Mouse (Mus musculus) lung, postnatal 4 days (tissue): ENCODE results near the gene Gtf3c2.
A peak's percentile ranks its signal among the peaks of the same experiment; 100 is the strongest.
"Not testable (repeated sequence)": the region's sequence is repeated elsewhere in the genome, so short reads cannot be mapped to it uniquely, and the experiment has no call there.

ENCODE experiments used
- DNase-seq, 2 experiments: peaks; one replicate each; pipeline ENCODE4 v3.0.0; 2021

Gtf3c2 gene

GRCm38 (mm10) chr5:31179766-31180630 lies at the start of gene Gtf3c2, which contains the start of gene Gm29609:
TSS of gene Gtf3c2 (minus strand) at chr5:31180144.
TSS of gene Gm29609 (minus strand) at chr5:31179911.
- peak; percentile 95 to 97 for DNase-seq

- no peak for DNase-seq
These were observed 46.7 kb upstream of the Gtf3c2 start for GRCm38 (mm10) chr5:31226641-31227040.

GRCm38 (mm10) chr5:31222696-31223095 lies 42.8 kb upstream of the Gtf3c2 start:
- no peak for DNase-seq

- DNase-seq = peak; percentile 57 to 67
These were observed 41.5 kb upstream of the Gtf3c2 start for GRCm38 (mm10) chr5:31221304-31221945.

- DNase-seq = peak; percentile 98 to 99
These were observed 40.7 kb upstream of the Gtf3c2 start, which contains the start of gene Ppm1g for GRCm38 (mm10) chr5:31220448-31221303. TSS of gene Ppm1g (minus strand) at chr5:31220687.

- peak in 1 of 2 experiments; percentile 70 for DNase-seq
These were observed 40.0 kb upstream of the Gtf3c2 start for GRCm38 (mm10) chr5:31219911-31220447.

- no peak for DNase-seq
These were observed 39.5 kb upstream of the Gtf3c2 start for GRCm38 (mm10) chr5:31219474-31219873.

GRCm38 (mm10) chr5:31219070-31219469 lies 39.1 kb upstream of the Gtf3c2 start:
- no peak for DNase-seq

GRCm38 (mm10) chr5:31218294-31218693 lies 38.4 kb upstream of the Gtf3c2 start:
- DNase-seq = no peak

- not testable (repeated sequence) for DNase-seq
These were observed 36.6 kb upstream of the Gtf3c2 start for GRCm38 (mm10) chr5:31216554-31216953.

GRCm38 (mm10) chr5:31204421-31204820 lies 24.5 kb upstream of the Gtf3c2 start:
- no peak for DNase-seq

- no peak for DNase-seq
These were observed 23.9 kb upstream of the Gtf3c2 start for GRCm38 (mm10) chr5:31203866-31204265.

GRCm38 (mm10) chr5:31202933-31203332 lies 23.0 kb upstream of the Gtf3c2 start:
- no peak for DNase-seq

GRCm38 (mm10) chr5:31201742-31202590 lies 22.0 kb upstream of the Gtf3c2 start, which contains the start of gene Zfp513:
TSS of gene Zfp513 (minus strand) at chr5:31202303.
- peak; percentile 96 to 98 for DNase-seq

- no peak for DNase-seq
These were observed 21.2 kb upstream of the Gtf3c2 start for GRCm38 (mm10) chr5:31201042-31201741.

- peak in 1 of 2 experiments; percentile 42 for DNase-seq
These were observed 20.4 kb upstream of the Gtf3c2 start for GRCm38 (mm10) chr5:31200327-31200768.

GRCm38 (mm10) chr5:31199893-31200292 lies 19.9 kb upstream of the Gtf3c2 start:
- peak in 1 of 2 experiments; percentile 37 for DNase-seq

GRCm38 (mm10) chr5:31199321-31199892 lies 19.5 kb upstream of the Gtf3c2 start:
- no peak for DNase-seq

- no peak for DNase-seq
These were observed 18.8 kb upstream of the Gtf3c2 start for GRCm38 (mm10) chr5:31198616-31199320.

GRCm38 (mm10) chr5:31198170-31198569 lies 18.2 kb upstream of the Gtf3c2 start:
- DNase-seq = no peak
